Mouse (Mus musculus): ENCODE results near the gene Sptbn4.

Sptbn4 gene

GRCm38 (mm10) chr7:27355261-27355660 lies 92.2 kb downstream of the Sptbn4 start:
- DNase-seq (ENCODE audit: low read depth, low spot score), result no peak

DNA sequence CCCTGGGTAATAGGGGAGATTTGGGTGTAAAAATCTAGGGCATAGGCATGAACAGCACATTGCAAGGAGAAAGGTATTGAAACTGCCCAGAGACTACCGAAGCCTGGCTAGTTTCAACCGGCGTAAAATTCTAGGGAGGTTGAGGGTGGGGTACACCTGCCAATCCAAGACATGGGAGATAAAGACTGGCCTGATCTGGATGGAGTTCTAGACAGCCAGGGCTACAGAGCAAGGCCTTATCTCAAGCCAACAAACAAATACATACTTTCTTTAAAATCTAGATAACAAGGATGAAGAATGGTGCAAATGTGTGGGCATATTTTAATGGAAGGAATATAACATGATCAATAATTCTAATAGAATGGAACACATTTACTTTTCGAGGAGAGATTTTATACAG lies 92.7 kb downstream of the Sptbn4 start:
- DNase-seq (ENCODE audit: low read depth, low spot score), result no peak

- DNase-seq (ENCODE audit: low read depth, low spot score), result no peak
These were observed 93.3 kb downstream of the Sptbn4 start for GRCm38 (mm10) chr7:27354144-27354543.

- DNase-seq (ENCODE audit: low read depth, low spot score), result no peak
These were observed 102.0 kb downstream of the Sptbn4 start for GRCm38 (mm10) chr7:27345444-27345843.

DNA sequence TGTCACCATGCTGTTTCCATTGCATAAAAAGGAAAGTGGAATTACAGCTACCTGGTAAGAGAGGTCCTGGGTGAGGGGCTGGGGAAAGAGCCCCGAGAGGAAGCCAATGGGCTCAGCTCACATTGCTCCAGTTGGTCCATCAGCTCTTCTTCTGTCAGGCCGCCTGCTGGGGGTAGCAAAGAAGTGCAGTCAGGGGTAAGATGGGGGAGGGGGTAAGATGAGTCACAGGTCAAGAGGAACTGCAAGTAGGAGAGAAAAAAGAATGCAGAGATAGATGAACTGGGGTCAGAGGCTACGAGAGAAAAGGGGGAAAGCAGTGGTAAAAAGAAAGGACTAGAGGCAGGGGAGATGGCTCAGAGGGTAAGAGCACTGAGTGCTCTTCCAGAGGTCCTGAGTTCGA lies 104.9 kb downstream of the Sptbn4 start:
- peak; percentile 60 for DNase-seq (ENCODE audit: low read depth, low spot score)

GRCm38 (mm10) chr7:27339519-27339918 lies 108.0 kb downstream of the Sptbn4 start:
- DNase-seq (ENCODE audit: low read depth, low spot score), result no peak

DNA sequence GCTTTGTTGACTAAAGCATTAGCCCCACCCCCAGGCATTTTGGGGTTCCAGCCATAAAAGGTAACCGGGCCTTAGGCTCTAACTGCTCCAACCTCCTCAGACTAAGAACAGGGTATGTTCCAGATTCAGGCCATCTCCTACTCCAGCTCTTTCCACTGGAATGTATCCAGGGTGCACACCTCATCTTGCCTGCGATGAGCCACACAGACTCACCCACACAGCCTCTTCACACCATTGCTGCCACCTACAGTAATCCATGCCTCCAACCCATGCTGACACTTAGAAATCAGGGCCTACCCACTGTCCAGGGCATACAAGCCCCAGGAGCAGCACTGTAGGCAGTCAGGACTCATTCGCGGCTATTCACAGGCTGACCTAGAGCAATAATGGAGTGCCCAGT lies 108.4 kb downstream of the Sptbn4 start:
- no peak for DNase-seq (ENCODE audit: low read depth, low spot score)

DNA sequence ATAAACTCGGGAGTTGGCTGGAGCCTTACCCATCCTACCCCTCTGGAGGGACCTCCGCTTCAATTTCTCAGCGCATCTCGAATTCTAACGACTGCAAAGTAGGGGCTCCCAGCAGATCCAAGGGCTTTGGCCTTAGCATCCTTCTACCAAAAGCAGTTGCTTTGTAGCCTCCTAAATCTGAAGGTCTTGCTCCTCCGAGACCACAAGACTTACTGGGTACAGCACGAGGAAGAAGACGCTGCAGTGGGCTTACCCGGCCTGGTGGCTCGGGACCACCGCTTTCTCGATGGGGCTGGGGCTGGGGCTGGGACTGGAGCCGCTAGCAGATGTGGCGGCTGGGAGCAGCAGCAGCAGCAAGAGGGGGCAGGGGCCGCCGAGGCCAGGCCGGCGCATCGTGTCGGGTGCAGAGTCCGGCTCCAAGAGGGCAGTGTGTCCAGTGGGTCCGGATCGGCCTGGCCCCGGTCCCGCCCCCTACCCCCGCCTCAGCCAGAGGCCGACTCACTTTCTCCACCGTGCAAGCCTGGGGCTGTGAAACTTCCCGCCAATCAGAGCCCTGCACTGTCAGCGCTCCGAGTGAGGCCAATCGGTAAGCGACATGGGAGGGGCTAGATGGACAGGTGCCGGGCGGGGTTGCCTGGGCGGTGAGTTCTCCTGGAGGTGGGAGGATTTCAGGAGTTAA lies 110.2 kb downstream of the Sptbn4 start, which contains the start of gene Ltbp4:
Gene Ltbp4, minus strand, starts transcription at position 518 of the 679 bp plus-strand sequence.
- peak; percentile 61 for DNase-seq (ENCODE audit: low read depth, low spot score)

DNA sequence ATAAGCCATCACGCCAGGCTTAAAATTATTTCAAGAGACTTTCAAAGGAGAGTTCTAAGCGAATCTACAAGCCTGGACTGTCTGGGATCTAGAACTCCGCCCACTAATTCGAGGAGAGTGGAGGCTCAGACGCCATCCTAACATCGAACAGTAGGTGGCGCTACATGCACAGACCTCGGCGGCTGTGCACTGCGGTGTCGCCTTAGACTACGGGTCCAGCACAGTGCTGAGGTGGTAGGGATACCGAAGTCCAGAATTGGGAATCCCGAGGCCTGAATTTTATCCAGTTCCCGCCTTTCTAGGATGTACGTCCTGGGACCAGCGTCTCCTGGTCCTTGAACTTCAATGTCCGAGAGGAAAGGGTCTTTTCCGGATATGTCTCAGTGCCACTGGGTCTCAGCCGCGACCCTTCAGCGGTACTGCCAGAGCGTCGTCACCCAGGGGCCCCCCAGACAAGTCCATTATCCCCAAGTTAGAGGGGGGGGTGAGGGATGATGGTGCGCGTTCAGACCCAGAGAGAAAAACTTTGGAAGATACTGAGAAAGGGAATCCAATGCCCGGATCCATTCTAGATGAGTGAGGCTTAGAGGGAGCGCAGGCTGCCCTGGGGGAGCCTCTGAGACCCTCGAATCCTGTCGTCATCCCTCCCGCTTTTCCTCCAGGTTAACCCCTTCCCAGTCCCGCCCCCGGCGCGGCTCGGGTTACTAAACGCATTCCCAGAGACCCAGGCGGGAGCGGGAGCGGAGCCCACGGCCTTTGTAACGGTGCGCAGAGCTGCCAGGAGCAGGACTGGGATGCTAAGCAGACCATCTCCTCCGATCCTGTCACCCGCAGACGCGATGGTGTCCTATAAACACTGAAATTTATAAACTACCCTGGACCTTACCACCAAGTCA lies 111.3 kb downstream of the Sptbn4 start:
- peak; percentile 93 for DNase-seq (ENCODE audit: low read depth, low spot score)

DNA sequence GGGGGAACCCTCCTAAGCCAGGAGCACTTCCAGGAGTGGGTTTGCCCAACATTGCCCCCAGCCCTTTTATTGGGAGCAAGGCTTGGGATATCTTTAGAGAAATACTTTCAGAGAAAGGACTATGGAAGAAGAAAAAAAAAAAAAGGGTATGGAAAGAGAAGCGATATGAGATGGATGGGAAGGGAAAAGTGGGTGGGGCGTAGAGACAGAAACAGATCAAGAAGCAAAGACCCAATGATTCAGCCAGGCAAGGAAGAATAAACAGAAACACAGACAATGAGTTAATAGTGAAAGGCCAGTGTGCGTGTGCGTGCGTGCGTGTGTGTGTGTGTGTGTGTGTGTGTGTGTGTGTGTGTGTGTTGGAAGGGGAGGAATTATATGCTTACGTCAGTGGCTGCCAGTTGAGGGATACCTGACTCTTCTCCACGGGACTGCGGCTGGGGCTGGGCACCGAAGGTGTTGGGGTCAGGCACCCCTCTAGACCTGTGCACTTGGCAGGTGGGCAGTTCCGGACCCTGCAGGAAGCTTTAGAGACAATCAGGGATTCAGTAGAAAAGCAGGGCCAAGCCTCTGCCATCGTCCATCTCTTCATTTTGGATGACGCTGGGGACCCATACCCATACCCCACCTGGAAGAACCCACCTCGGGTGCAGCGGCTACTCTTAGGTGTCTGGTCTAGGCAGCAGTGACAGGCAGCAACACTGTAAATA lies 112.3 kb downstream of the Sptbn4 start:
- no peak for DNase-seq (ENCODE audit: low read depth, low spot score)

DNA sequence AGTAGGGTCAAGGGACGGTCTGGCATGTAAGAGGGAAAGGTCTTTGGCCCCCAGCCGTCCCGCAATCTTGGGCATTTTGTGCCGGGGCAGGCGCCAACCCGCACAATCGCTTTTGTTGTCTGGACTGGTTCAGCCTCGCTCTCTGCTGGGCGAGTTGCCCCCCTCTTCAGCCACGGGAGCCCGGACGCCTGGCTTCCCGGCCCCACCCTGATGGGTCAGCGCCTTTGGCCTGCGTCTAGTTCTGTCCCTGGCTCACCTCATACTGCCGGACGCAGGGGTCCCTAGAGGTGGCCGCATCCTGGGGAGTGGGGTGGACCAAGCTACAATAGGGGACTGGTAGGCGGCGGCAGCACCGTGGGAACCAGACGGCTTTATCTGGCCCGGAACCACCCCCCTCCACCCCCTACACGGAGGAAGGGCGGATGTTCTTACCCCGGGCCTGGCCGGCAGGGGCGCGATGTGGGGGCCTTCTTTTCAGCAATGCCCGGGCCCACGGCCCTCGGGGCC lies 113.0 kb downstream of the Sptbn4 start:
- DNase-seq (ENCODE audit: low read depth, low spot score), result peak; percentile 43

DNA sequence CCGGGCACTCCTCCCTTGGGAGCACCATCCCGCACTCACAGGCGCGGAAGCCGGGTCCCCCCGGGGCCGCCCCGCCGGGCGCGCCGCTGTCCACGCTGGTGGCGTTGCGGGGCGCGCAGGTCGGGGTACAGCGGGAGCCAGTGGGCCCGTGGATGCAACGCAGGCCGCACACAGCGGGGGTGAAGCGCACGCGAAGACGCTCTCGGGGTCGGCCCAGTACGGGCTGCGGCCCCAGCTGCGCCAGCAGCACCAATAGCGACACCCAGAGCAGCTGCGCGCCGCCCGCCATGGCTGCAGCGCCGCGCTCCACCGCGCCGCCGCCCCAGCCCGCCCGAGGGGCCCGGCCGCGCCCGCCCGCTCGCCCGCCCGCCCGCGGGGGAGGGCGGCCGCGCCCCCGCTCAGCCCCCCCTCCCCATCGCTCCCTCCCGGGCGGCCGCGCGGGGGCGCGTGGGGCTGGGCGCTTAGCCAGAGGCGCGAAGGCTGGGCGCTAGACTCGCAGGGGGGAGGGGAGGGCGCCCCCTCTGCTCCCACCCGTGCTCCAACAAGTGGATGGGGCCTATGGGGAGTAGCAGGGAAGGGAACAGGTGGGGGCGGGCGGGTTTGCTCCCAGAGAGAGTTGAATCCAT lies 114.1 kb downstream of the Sptbn4 start:
- peak; percentile 49 for DNase-seq (ENCODE audit: low read depth, low spot score)

DNA sequence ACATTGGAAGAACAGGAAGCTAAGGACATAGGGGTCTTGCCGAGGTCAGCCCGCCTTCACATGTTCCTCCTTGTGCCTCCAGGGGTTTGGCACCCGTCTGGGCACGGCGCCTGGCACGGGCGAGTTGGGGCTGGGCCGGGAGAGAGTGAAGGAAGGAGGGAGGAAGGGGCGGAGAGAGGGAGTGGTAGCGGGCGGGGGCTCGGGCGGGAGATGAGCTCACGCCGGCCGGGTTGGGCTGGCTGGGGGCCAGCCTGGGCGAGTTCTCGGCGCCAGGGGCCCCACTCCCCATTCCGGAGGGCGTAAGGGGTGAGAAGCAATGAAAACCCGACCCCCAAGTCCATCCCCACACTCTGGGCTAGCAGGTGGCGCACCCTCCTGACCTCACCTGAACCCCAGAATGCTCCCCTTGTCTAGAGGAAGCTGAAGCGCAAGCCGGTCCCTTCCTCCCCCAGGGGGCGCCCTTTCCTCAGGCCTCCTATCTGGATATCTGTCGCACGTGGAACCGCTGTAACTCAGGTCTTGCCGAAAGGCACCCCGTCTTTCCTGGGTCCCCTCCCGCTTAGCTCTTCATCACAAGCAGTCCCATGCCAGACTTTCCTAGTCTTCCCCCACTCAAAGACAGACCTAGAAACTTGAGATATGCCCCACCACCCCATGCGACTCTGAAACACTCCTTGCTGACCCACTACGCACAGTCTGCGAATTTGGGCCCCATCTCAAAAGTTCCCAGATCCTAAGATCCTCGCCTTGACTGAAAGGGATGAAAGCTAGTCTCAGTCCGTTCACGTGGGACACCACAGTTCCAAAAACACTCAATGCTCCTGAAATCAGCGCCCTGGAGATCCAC lies 114.9 kb downstream of the Sptbn4 start:
- peak; percentile 93 for DNase-seq (ENCODE audit: low read depth, low spot score)

DNA sequence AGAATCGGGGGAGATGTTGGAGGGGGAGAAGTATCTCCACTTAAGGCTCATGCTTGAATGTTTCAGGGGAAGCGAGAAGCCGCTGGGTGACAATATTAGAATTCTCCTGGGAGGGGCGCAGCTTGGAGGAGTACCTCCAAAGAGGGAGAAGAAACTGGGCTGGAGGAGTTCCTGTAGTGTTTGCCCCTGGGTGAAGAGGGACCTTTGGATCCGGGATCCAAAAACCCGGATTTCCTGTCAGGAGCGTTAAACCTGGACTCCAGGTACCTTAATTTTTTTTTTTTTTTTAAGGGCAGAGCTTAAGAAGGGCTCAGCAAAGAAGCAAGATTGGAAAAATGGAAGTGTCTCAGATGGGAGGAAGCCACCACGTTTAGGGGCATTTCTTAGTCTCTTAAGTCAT lies 115.6 kb downstream of the Sptbn4 start:
- DNase-seq (ENCODE audit: low read depth, low spot score), result no peak

DNA sequence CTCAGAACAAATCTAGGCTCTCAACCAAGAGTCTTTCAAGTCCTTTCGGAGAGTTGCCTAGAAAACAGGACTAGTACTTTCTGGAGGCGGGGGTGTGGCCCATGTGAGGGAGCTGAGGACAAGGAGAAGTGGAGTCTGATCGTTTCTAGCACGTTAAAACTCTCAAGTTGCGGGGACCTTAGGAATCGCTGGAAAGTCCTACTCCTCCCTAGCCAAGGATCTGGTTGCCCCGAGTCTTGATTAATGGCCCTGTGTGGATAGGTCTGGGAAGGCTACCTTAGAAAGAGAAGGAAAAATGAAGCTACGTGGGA lies 116.0 kb downstream of the Sptbn4 start:
- DNase-seq (ENCODE audit: low read depth, low spot score), result no peak

DNA sequence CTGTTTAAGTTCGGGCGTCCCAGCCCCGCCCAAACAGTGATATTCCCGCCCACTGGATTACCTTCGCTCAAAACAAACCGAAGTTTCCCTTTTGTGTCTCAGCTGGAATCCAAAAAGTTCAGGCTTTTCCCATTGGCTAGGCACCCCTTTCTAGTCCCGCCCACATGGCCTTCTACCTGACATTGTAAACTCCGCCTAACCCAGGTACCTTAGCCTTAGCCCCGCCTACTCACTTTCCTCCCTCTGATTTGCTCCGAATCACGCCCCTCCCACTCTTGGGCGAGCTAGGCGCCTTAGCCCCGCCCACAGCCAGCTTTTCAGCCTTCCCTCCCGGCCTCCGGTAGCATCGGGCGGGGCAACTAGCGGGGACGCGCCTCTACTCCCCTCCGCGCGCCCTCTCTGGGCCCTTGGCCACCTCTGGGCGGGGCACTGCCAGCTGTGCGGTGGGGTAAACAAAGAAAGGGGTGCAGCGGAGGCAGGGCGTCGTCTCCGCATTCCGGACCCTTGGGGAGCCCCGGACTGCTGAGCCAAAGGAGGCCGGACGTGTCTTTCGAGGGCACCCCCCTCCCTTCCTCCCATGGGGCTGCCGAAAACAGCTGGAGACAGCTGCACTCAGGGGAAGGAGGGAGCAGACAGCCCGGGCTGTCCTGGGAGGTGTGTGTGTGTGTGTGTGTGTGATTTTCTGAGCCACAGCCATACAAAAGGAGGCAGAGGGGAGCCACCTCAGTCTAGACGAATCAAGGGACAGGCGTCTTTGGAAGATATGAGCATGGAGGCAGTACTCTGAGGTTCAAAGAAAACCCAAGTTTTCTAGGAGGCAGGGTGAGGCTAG lies 116.6 kb downstream of the Sptbn4 start:
- DNase-seq (ENCODE audit: low read depth, low spot score), result peak; percentile 92

- DNase-seq (ENCODE audit: low read depth, low spot score), result no peak
These were observed 117.5 kb downstream of the Sptbn4 start for GRCm38 (mm10) chr7:27329981-27330380.

DNA sequence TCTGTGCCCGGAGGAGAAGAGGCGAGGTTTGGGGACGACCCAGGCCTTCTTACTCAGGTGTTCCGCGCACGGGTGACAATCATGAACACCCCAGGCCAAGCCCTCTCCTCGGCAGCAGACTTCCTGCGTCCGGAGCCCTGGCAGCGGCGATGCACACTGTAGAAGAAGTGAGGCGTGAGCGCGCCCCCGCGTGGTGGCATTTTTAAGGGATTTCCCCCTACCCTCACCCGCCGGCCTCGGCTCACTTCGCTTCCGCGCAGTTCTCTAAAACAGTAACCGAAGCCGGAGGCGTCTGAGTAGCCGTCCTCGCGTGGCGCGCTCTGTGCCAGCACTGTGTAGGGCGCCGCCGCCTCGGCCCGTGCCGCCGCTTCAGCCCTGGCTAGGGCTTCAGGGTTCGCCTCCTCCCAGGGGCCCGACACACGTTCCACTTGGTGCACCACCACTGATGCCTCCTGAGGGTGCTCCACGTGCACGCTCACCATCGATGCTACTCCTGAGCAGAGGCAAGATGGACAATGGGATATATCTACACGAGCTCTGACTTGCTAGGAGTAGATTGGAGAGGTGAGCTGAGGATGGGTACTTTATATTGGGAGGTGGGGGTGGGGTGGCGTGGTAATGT lies 118.0 kb downstream of the Sptbn4 start:
- peak; percentile 93 for DNase-seq (ENCODE audit: low read depth, low spot score)

DNA sequence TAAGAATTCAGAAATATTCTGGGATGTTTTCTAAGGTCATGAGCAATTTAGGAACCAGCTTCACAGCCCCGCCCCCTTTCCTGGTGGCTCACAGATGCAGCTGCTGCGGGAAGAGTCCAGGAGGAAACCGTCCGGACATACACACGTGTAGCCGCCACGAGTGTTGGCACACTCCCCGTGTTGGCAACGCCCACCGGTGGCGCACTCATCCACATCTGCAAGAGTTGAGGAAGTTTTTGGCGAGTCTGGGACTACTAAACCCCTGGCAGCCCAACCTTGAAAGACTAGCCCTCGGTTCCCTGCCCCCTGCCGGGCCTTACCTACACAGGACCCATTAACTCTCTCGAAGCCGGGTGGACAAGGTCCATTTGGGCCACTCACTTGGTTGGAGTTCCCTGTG lies 118.8 kb downstream of the Sptbn4 start:
- peak; percentile 22 for DNase-seq (ENCODE audit: low read depth, low spot score)
